Mouse (Mus musculus) MEL (cell line): ENCODE data around the gene Jag2. TPM values are rescaled to one million over a fixed set of nuclear protein-coding genes. Genes with fewer than 3 reads are reported as not detected.
A peak's percentile ranks its signal among the peaks of the same experiment; 100 is the strongest.

ENCODE experiments used
- DNase-seq: peaks from one replicate; pipeline ENCODE4 v3.0.0; 2011; ENCODE audit warnings: low read depth, low spot score
- H3K27ac ChIP-seq: 2 replicates; pipeline ENCODE4 v1.5.1; 2012; ENCODE audit warnings: low read depth, mild to moderate bottlenecking, control low read depth, low read length, moderate library complexity; ENCODE audit not compliant: control insufficient read depth
- H3K27me3 ChIP-seq, 2 experiments: fragments of 150-350 bp in 1 of 2; sonication (generic) in 1 of 2; 2 replicates each; pipeline ENCODE4 v1.6.1; 2012; ENCODE audit warnings: low read length in 2 of 2, mild to moderate bottlenecking in 2 of 2, improper control_type of control experiment in 1 of 2, moderate library complexity in 1 of 2; ENCODE audit not compliant: insufficient read depth in 2 of 2, control insufficient read depth in 1 of 2
- H3K36me3 ChIP-seq, 2 experiments: 2 replicates each; pipeline ENCODE4 v1.6.1; 2012 to 2014; ENCODE audit warnings: low read length in 2 of 2, improper control_type of control experiment in 1 of 2, inconsistent platforms in 1 of 2, mild to moderate bottlenecking in 1 of 2; ENCODE audit not compliant: insufficient read depth in 2 of 2, control insufficient read depth in 1 of 2
- H3K4me1 ChIP-seq, 2 experiments: fragments of 150-350 bp in 1 of 2; sonication (generic) in 1 of 2; 2 replicates each; pipeline ENCODE4 v1.6.1; 2012; ENCODE audit warnings: low read length in 2 of 2, improper control_type of control experiment in 1 of 2, mild to moderate bottlenecking in 1 of 2; ENCODE audit not compliant: insufficient read depth in 2 of 2, control insufficient read depth in 1 of 2
- H3K4me3 ChIP-seq, 2 experiments: fragments of 150-350 bp in 1 of 2; sonication (generic) in 1 of 2; 2 replicates each; pipeline ENCODE4 v1.5.1; 2012; ENCODE audit warnings: low read depth in 2 of 2, low read length in 2 of 2, mild to moderate bottlenecking in 2 of 2, moderate library complexity in 2 of 2, control low read depth in 1 of 2, improper control_type of control experiment in 1 of 2; ENCODE audit not compliant: control insufficient read depth in 1 of 2, insufficient read depth in 1 of 2
- H3K79me2 ChIP-seq: 2 replicates; pipeline ENCODE4 v1.6.1; 2012; ENCODE audit warnings: mild to moderate bottlenecking, low read length, moderate library complexity; ENCODE audit not compliant: control insufficient read depth, poor library complexity, insufficient read depth
- H3K9ac ChIP-seq: 2 replicates; pipeline ENCODE4 v1.6.1; 2012; ENCODE audit warnings: low read depth, mild to moderate bottlenecking, control low read depth, low read length, moderate library complexity; ENCODE audit not compliant: control insufficient read depth, poor library complexity, severe bottlenecking
- H3K9me3 ChIP-seq: fragments of 150-350 bp; sonication (generic); replicated peaks from 2 replicates; pipeline ENCODE4 v1.6.1; 2012; ENCODE audit warnings: mild to moderate bottlenecking, low read length, improper control_type of control experiment, moderate library complexity; ENCODE audit not compliant: insufficient read depth
- BHLHE40 ChIP-seq: IDR thresholded peaks from 2 replicates; pipeline ENCODE4 v1.6.1; 2012; ENCODE audit warnings: low read depth, mild to moderate bottlenecking, inconsistent platforms, low read length, improper control_type of control experiment, borderline replicate concordance
- CHD1 ChIP-seq: IDR thresholded peaks from 2 replicates; pipeline ENCODE4 v1.6.1; 2012; ENCODE audit warnings: low read depth, mild to moderate bottlenecking, inconsistent platforms, low read length, improper control_type of control experiment
- CHD2 ChIP-seq: IDR thresholded peaks from 2 replicates; pipeline ENCODE4 v1.6.1; 2011; ENCODE audit warnings: low read length, improper control_type of control experiment
- CTCF ChIP-seq, 3 experiments: IDR thresholded peaks in 2 of 3; conservative IDR thresholded peaks in 1 of 3; 2 replicates each; pipeline ENCODE4 v1.5.1; 2011 to 2012; ENCODE audit warnings: low read length in 3 of 3, low read depth in 2 of 3, mild to moderate bottlenecking in 2 of 3, improper control_type of control experiment in 1 of 3, inconsistent platforms in 1 of 3, mixed read lengths in 1 of 3, moderate library complexity in 1 of 3; ENCODE audit not compliant: control insufficient read depth in 1 of 3, insufficient read depth in 1 of 3, poor library complexity in 1 of 3, severe bottlenecking in 1 of 3
- ELF1 ChIP-seq: IDR thresholded peaks from 2 replicates; pipeline ENCODE4 v1.6.1; 2014; ENCODE audit warnings: low read depth, mild to moderate bottlenecking, inconsistent platforms, low read length, improper control_type of control experiment, moderate library complexity
- GABPA ChIP-seq: IDR thresholded peaks from 2 replicates; pipeline ENCODE4 v1.6.1; 2012; ENCODE audit warnings: low read depth, mild to moderate bottlenecking, inconsistent platforms, low read length, improper control_type of control experiment, moderate library complexity
- GATA1 ChIP-seq: IDR thresholded peaks from 2 replicates; pipeline ENCODE4 v1.6.1; 2011; ENCODE audit warnings: low read depth, low read length, improper control_type of control experiment
- HCFC1 ChIP-seq: IDR thresholded peaks from 2 replicates; pipeline ENCODE4 v1.6.1; 2012; ENCODE audit warnings: low read depth, mild to moderate bottlenecking, inconsistent platforms, low read length, improper control_type of control experiment, moderate library complexity
- JUND ChIP-seq: IDR thresholded peaks from 2 replicates; pipeline ENCODE4 v1.6.1; 2011; ENCODE audit warnings: low read depth, mild to moderate bottlenecking, improper control_type of control experiment, low read length
- KAT2A ChIP-seq: conservative IDR thresholded peaks from 2 replicates; pipeline ENCODE4 v1.6.1; 2012; ENCODE audit warnings: low read depth, low read length, improper control_type of control experiment, inconsistent platforms
- MAFK ChIP-seq: IDR thresholded peaks from 2 replicates; pipeline ENCODE4 v1.6.1; 2011; ENCODE audit warnings: low read depth, mild to moderate bottlenecking, low read length, improper control_type of control experiment, borderline replicate concordance
- MAX ChIP-seq: IDR thresholded peaks from 2 replicates; pipeline ENCODE4 v1.6.1; 2011; ENCODE audit warnings: low read length, improper control_type of control experiment
- MAZ ChIP-seq: IDR thresholded peaks from 2 replicates; pipeline ENCODE4 v1.6.1; 2012; ENCODE audit warnings: low read depth, mild to moderate bottlenecking, inconsistent platforms, low read length, improper control_type of control experiment
- MEF2A ChIP-seq: IDR thresholded peaks from 2 replicates; pipeline ENCODE4 v1.6.1; 2014; ENCODE audit warnings: low read depth, mild to moderate bottlenecking, inconsistent platforms, low read length, improper control_type of control experiment; ENCODE audit not compliant: poor library complexity, insufficient replicate concordance, severe bottlenecking; ENCODE audit errors: extremely low read depth
- MXI1 ChIP-seq: IDR thresholded peaks from 2 replicates; pipeline ENCODE4 v1.6.1; 2011; ENCODE audit warnings: mild to moderate bottlenecking, low read depth, low read length, improper control_type of control experiment
- MYB ChIP-seq: IDR thresholded peaks from 2 replicates; pipeline ENCODE4 v1.6.1; 2011; ENCODE audit warnings: mild to moderate bottlenecking, low read depth, low read length, improper control_type of control experiment
- MYC ChIP-seq: IDR thresholded peaks from 2 replicates; pipeline ENCODE4 v1.6.1; 2011; ENCODE audit warnings: low read depth, mild to moderate bottlenecking, low read length, improper control_type of control experiment, moderate library complexity
- NRF1 ChIP-seq: IDR thresholded peaks from 2 replicates; pipeline ENCODE4 v1.6.1; 2014; ENCODE audit warnings: low read depth, mild to moderate bottlenecking, inconsistent platforms, low read length, improper control_type of control experiment, moderate library complexity; ENCODE audit not compliant: poor library complexity, insufficient read depth, severe bottlenecking
- POLR2A ChIP-seq, 2 experiments: IDR thresholded peaks; 2 replicates each; pipeline ENCODE4 v1.6.1; 2011 to 2012; ENCODE audit warnings: low read length in 2 of 2, mild to moderate bottlenecking in 2 of 2, control low read depth in 1 of 2, improper control_type of control experiment in 1 of 2, low read depth in 1 of 2, moderate library complexity in 1 of 2; ENCODE audit not compliant: control insufficient read depth in 1 of 2, insufficient read depth in 1 of 2, poor library complexity in 1 of 2
- POLR2AphosphoS2 ChIP-seq: IDR thresholded peaks from 2 replicates; pipeline ENCODE4 v1.6.1; 2011; ENCODE audit warnings: low read length, improper control_type of control experiment
- POLR2AphosphoS5 ChIP-seq: IDR thresholded peaks from 2 replicates; pipeline ENCODE4 v1.6.1; 2012; ENCODE audit warnings: low read depth, borderline replicate concordance, mild to moderate bottlenecking, inconsistent platforms, low read length, moderate library complexity, mixed read lengths
- RAD21 ChIP-seq: IDR thresholded peaks from 2 replicates; pipeline ENCODE4 v1.6.1; 2011; ENCODE audit warnings: mild to moderate bottlenecking, low read depth, low read length, improper control_type of control experiment
- RCOR1 ChIP-seq: IDR thresholded peaks from 2 replicates; pipeline ENCODE4 v1.6.1; 2012; ENCODE audit warnings: low read depth, mild to moderate bottlenecking, inconsistent platforms, low read length, improper control_type of control experiment
- SIN3A ChIP-seq: IDR thresholded peaks from 2 replicates; pipeline ENCODE4 v1.6.1; 2012; ENCODE audit warnings: low read length, improper control_type of control experiment, inconsistent platforms
- SMC3 ChIP-seq: IDR thresholded peaks from 2 replicates; pipeline ENCODE4 v1.6.1; 2011; ENCODE audit warnings: low read depth, low read length, improper control_type of control experiment
- TAL1 ChIP-seq: IDR thresholded peaks from 2 replicates; pipeline ENCODE4 v1.6.1; 2012; ENCODE audit warnings: mild to moderate bottlenecking, inconsistent platforms, low read length, moderate library complexity, mixed read lengths
- TBP ChIP-seq: IDR thresholded peaks from 2 replicates; pipeline ENCODE4 v1.8.0; 2011; ENCODE audit warnings: low read depth, low read length, improper control_type of control experiment
- USF1 ChIP-seq: IDR thresholded peaks from 2 replicates; pipeline ENCODE4 v1.6.1; 2014; ENCODE audit warnings: low read depth, mild to moderate bottlenecking, inconsistent platforms, low read length, improper control_type of control experiment, moderate library complexity
- USF2 ChIP-seq, 2 experiments: IDR thresholded peaks; 2 replicates each; pipeline ENCODE4 v1.6.1; 2011 to 2012; ENCODE audit warnings: improper control_type of control experiment in 2 of 2, low read length in 2 of 2, borderline replicate concordance in 1 of 2, inconsistent platforms in 1 of 2, low read depth in 1 of 2, mild to moderate bottlenecking in 1 of 2; ENCODE audit not compliant: insufficient read depth in 1 of 2
- ZC3H11A ChIP-seq: IDR thresholded peaks from 2 replicates; pipeline ENCODE4 v1.6.1; 2012; ENCODE audit warnings: low read depth, mild to moderate bottlenecking, inconsistent platforms, low read length, improper control_type of control experiment
- ZKSCAN1 ChIP-seq: IDR thresholded peaks from 2 replicates; pipeline ENCODE4 v1.6.1; 2012; ENCODE audit warnings: low read depth, mild to moderate bottlenecking, inconsistent platforms, low read length, improper control_type of control experiment, moderate library complexity
- ZMIZ1 ChIP-seq: IDR thresholded peaks from 2 replicates; pipeline ENCODE4 v1.6.1; 2012; ENCODE audit warnings: low read depth, mild to moderate bottlenecking, inconsistent platforms, low read length, improper control_type of control experiment, moderate library complexity
- ZNF384 ChIP-seq: IDR thresholded peaks from 2 replicates; pipeline ENCODE4 v1.6.1; 2012; ENCODE audit warnings: low read depth, mild to moderate bottlenecking, inconsistent platforms, low read length, improper control_type of control experiment
- polyA plus RNA-seq, 2 experiments: library from polyadenylated mRNA; stranded (reverse) in 1 of 2; unstranded in 1 of 2; fragments of >175 nt in 1 of 2; fragments of >200 nt in 1 of 2; gene quantifications; 2 replicates each; pipeline versions ENCODE4 v1.2.1 to v1.2.4; 2012; ENCODE audit warnings: low replicate concordance in 2 of 2, low read depth in 1 of 2; ENCODE audit not compliant: insufficient read length in 2 of 2, insufficient read depth in 1 of 2, missing spikeins in 1 of 2
- total RNA-seq: library from RNA; depleted of rRNA; stranded (reverse); fragments of 300-350 nt; gene quantifications from 2 replicates; pipeline ENCODE4 v1.2.3, GENCODE M21; 2012

The Jag2 gene
- total and polyA plus RNA-seq, 3 experiments, result 1.0 to 3.9 TPM; not detected in 1

DNA sequence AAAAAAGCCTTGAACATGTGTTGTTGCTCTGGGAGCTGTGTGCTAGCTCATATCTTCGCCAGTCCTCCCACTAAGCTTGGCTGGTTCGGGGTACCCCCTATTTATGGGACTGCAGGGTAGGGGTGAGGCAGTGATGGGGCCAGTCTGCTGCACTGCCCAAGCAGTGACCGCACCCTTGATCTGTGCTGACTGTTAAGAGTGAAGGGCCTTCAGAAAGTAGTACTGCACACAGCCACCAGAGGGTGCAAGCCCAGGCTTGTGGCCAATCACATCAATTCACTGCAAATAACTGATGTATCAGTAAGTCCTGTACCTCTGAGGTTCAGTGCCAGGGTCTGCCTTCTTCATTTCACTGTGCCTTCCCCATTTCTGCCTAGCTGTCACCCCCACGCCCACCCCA, 26.2 kb upstream of the Jag2 start (continued):
- TF ChIP-seq SMC3 (peak; percentile 94), CTCF (IDR thresholded peaks at IDR 0.05 in 2 of 3, conservative IDR thresholded peaks at IDR 0.05 in 1 of 3; ENCODE audit: control insufficient read depth in 1 of 3, insufficient read depth in 1 of 3, low read depth in 2 of 3, low read length in 3 of 3, poor library complexity in 1 of 3, severe bottlenecking in 1 of 3) (peak in 2 of 3 experiments; percentile 96 to 100; a peak in 4 of 6 replicates)

DNA sequence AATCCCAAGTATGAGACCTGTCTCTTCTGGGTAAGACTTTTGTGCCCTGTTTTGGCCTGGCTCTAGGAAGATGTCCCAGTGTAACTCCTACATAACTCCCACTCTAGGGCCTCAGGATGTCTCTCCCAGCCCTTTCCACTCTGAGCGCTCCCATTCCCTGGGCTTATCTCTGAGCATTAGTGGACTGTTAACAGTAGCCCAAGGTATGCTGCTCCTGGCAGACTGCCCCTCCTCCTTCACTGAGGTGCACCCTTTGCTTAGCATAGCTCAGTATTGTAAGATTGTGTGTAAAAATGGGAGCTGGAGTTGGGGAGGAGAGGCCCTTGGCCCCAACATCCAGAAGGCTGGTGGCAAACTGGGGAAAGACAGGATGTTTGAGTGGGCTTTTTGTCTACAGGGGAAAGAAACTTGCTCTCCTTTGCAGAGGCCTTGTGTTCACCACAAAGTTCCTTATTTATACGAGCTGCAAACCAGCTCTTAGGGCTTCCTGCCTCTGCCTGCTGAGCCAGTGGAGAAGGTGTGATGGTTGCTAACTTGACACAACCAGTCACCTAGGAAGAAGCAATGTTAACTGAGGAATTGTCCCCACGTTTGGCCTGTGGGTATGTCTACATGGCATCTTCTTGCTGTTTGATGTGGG, 23.5 kb upstream of the Jag2 start:
- DNase-seq, result peak; percentile 73
- peaks cover 0 to 18% of the 10 kb centered on the region in 2 experiments; a peak in 2 of 4 replicates for H3K36me3 ChIP-seq
- no peak overlapping the region for H3K27ac ChIP-seq
- no peak overlapping the region for H3K4me3 ChIP-seq
- no peak overlapping the region for H3K9ac ChIP-seq
- H3K79me2 ChIP-seq, result no peaks in the 10 kb centered on the region; the same call in 1 of the 2 replicates
- H3K27me3 ChIP-seq, result no peaks in the 10 kb centered on the region
- H3K9me3 ChIP-seq, result no peaks in the 10 kb centered on the region
- peaks cover 14 to 30% of the 10 kb centered on the region in 2 experiments for H3K4me1 ChIP-seq
- 0 out of 2 replicates have a peak, but pooled peaks have one; percentile 27 for TF ChIP-seq MAX
- 0 out of 2 replicates have a peak, but pooled peaks have one; percentile 5 for TF ChIP-seq POLR2AphosphoS5
- no peak for TF ChIP-seq RAD21
- 0 out of 2 replicates have a peak, but pooled peaks have one; percentile 18 for TF ChIP-seq MXI1
- peak; percentile 37; the same call in 1 of the 2 replicates for TF ChIP-seq RCOR1
- TF ChIP-seq MAFK, result no peak
- TF ChIP-seq MYB, result peak; percentile 58; the same call in 1 of the 2 replicates
- TF ChIP-seq GATA1, result peak; percentile 50; the same call in 1 of the 2 replicates
- no peak for TF ChIP-seq ZNF384
- TF ChIP-seq TAL1, result no peak
- no peak; the same call in 1 of the 2 replicates for TF ChIP-seq CHD2
- no peak for TF ChIP-seq HCFC1
- TF ChIP-seq KAT2A, result no peak
- no peak for TF ChIP-seq NRF1
- no peak for TF ChIP-seq GABPA
- no peak; the same call in 1 of the 2 replicates for TF ChIP-seq SMC3
- TF ChIP-seq ZC3H11A, result no peak
- peak; percentile 41; the same call in 1 of the 2 replicates for TF ChIP-seq SIN3A
- no peak for TF ChIP-seq ZMIZ1
- TF ChIP-seq TBP, result no peak
- TF ChIP-seq POLR2AphosphoS2, result peak; percentile 73
- peak; percentile 29; the same call in 1 of the 2 replicates for TF ChIP-seq ELF1
- no peak for TF ChIP-seq MEF2A
- TF ChIP-seq BHLHE40, result 0 out of 2 replicates have a peak, but pooled peaks have one; percentile 4
- TF ChIP-seq MAZ, result no peak
- no peak for TF ChIP-seq USF2 (IDR thresholded peaks at IDR 0.05; ENCODE audit: borderline replicate concordance in 1 of 2, insufficient read depth in 1 of 2, low read depth in 1 of 2, low read length in 2 of 2)
- TF ChIP-seq MYC, result no peak
- no peak for TF ChIP-seq JUND
- no peak for TF ChIP-seq CTCF (IDR thresholded peaks at IDR 0.05 in 2 of 3, conservative IDR thresholded peaks at IDR 0.05 in 1 of 3; ENCODE audit: control insufficient read depth in 1 of 3, insufficient read depth in 1 of 3, low read depth in 2 of 3, low read length in 3 of 3, poor library complexity in 1 of 3, severe bottlenecking in 1 of 3)
- 0 out of 4 replicates have a peak, but pooled peaks of 1 of the 2 experiments have one; percentile 42 for TF ChIP-seq POLR2A (IDR thresholded peaks at IDR 0.05; ENCODE audit: control insufficient read depth in 1 of 2, insufficient read depth in 1 of 2, low read depth in 1 of 2, low read length in 2 of 2, poor library complexity in 1 of 2)
- TF ChIP-seq USF1, result no peak
- TF ChIP-seq ZKSCAN1, result peak; percentile 50; the same call in 1 of the 2 replicates
- TF ChIP-seq CHD1, result no peak
